Mouse (Mus musculus): ENCODE measurements at regions not wholly inside any gene's neighbourhood (a gene's known extent, or its start where the extent isn't known, plus 50 kb on each side); places are given as distances from the start of the nearest gene placed in this dataset.

DNA sequence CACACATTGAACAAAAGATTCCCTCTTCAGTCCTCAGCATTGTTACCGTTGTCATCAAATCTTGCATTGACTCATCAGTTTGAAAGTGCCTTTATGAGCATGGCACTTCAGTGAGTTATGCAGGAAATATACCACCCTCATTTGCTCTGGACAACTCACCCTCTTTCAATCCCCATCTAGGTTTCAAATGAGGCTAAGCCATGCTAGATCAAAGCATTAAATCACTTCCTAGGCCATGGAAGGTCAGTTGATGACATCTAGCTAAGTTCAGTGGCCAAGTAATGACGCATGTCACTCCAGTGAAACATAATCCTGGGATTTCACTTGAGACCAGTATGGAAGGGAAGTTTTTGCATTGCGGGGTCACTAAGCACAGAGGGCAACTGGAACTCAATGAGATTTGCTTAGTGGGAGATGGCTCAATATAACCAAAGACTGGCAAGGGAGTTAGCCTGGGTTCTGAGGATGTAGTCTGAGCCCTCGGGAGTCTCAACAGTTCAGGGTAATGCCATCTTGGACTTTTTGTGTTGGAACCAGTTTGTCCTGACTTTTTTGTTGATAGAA is 562.0 kb upstream of the Sall1 start:
- no peaks in the 10 kb centered on the region for H3K36me3 ChIP-seq (ENCODE audit: insufficient read depth, low read length)
- no peak overlapping the region for H3K27ac ChIP-seq
- no peak for ATAC-seq (replicated peaks; ENCODE audit: low FRiP score, low read depth)
- H3K4me3 ChIP-seq (replicated peaks; ENCODE audit: low read depth, low read length) = no peak overlapping the region
- WGBS = 41% methylated on average over 4 of the region's 4 CpGs
- H3K9ac ChIP-seq (ENCODE audit: low read depth, low read length) = no peak overlapping the region
- no peaks in the 10 kb centered on the region; the same call in 1 of the 2 replicates for H3K9me3 ChIP-seq (replicated peaks; ENCODE audit: low read length)
- no peak overlapping the region for H3K4me2 ChIP-seq (ENCODE audit: low read length)
- no peaks in the 10 kb centered on the region for H3K4me1 ChIP-seq (replicated peaks; ENCODE audit: insufficient read depth, low read length)
- peak; percentile 66 for DNase-seq (ENCODE audit: low spot score)
- TF ChIP-seq CTCF (IDR thresholded peaks at IDR 0.05; ENCODE audit: low read depth) = no peak
- no peaks in the 10 kb centered on the region for H3K27me3 ChIP-seq (ENCODE audit: insufficient read depth, low read length)

DNA sequence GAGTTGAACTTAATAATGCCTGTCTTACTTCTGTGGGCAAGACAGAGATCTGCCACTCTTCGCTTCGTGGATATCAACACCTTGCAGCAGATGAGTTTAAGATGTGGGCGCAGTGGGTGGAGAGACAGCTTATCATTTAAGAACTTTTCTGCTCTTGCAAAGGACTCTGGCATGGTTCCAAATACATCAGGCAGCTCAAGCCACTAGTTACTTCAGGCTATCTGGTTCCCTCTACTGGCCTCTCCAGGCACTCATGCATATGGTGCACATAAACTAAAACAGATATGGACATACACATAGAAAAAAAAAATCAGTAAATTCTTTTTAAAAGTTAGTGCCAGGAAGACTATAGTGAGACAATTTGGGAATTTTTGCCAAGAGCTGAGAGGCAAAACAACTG is 560.5 kb upstream of the Sall1 start:
- H3K4me3 ChIP-seq (replicated peaks; ENCODE audit: low read depth, low read length) = no peak overlapping the region
- no peak overlapping the region for H3K9ac ChIP-seq (ENCODE audit: low read depth, low read length)
- 95% methylated on average over 3 of the region's 3 CpGs for WGBS
- no peaks in the 10 kb centered on the region for H3K4me1 ChIP-seq (replicated peaks; ENCODE audit: insufficient read depth, low read length)
- TF ChIP-seq CTCF (IDR thresholded peaks at IDR 0.05; ENCODE audit: low read depth) = peak; percentile 37; the same call in 1 of the 2 replicates
- H3K36me3 ChIP-seq (ENCODE audit: insufficient read depth, low read length) = no peaks in the 10 kb centered on the region
- no peak overlapping the region for H3K4me2 ChIP-seq (ENCODE audit: low read length)
- no peak overlapping the region for H3K27ac ChIP-seq
- no peak for DNase-seq (ENCODE audit: low spot score)
- no peak for ATAC-seq (replicated peaks; ENCODE audit: low FRiP score, low read depth)
- H3K27me3 ChIP-seq (ENCODE audit: insufficient read depth, low read length) = no peaks in the 10 kb centered on the region
- H3K9me3 ChIP-seq (replicated peaks; ENCODE audit: low read length) = no peaks in the 10 kb centered on the region; the same call in 1 of the 2 replicates

DNA sequence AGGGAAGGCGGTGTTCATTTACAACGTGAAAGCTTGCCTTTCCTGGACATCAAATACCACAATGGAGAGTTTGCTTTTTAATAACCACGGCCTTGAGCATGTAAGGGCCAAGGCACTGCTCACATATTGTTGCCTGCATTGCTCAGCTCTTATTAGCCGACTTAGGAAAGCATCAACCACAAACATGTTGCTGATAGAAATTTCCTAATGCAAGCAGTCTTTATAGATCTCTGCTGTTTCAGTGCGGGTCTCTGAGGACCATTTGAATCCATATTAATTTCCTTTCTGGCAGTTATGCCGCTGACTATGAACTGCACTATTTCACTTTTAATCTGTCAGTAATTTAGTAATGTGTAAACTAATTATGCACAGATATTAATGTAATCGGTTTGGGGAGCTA is 552.4 kb upstream of the Sall1 start:
- no peak overlapping the region for H3K4me3 ChIP-seq (replicated peaks; ENCODE audit: low read depth, low read length)

DNA sequence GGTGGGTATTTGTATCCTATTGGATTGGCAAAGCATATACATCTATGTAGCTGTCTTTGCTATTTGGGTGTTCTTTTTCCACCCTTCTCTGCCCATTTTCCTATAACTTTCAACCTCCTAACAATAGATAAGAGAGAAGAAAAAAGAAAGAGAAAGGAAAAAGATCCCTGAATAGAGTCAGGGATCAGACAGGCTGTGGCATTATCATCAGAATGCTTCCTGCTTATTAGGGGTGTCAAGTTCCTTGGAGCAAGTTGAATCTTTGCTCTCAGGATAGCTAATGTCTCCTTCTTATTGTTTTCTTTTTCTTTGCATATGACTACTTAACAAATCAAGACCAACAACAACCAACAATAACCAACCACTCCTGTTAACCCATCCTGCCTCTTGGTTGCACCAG is 539.1 kb upstream of the Sall1 start:
- Histone ChIP-seq H3K4me1 (replicated peaks; ENCODE audit: insufficient read depth, low read length) (no peaks in the 10 kb centered on the region), H3K4me3 (replicated peaks; ENCODE audit: low read depth, low read length) (no peak overlapping the region), H3K27ac (no peak overlapping the region), H3K27me3 (ENCODE audit: insufficient read depth, low read length) (no peaks in the 10 kb centered on the region), H3K9me3 (replicated peaks; ENCODE audit: low read length) (no peaks in the 10 kb centered on the region), H3K4me2 (ENCODE audit: low read length) (no peak overlapping the region), H3K9ac (ENCODE audit: low read depth, low read length) (no peak overlapping the region), H3K36me3 (ENCODE audit: insufficient read depth, low read length) (no peaks in the 10 kb centered on the region)
- ATAC-seq (replicated peaks; ENCODE audit: low FRiP score, low read depth) (no peak), DNase-seq (ENCODE audit: low spot score) (no peak)
- TF ChIP-seq CTCF (IDR thresholded peaks at IDR 0.05; ENCODE audit: low read depth) = no peak

More for the DNA sequence above, 552.4 kb upstream of the Sall1 start:
- Histone ChIP-seq H3K4me1 (replicated peaks; ENCODE audit: insufficient read depth, low read length) (no peaks in the 10 kb centered on the region), H3K27me3 (ENCODE audit: insufficient read depth, low read length) (no peaks in the 10 kb centered on the region), H3K9ac (ENCODE audit: low read depth, low read length) (no peak overlapping the region), H3K9me3 (replicated peaks; ENCODE audit: low read length) (no peaks in the 10 kb centered on the region), H3K27ac (no peak overlapping the region), H3K4me2 (ENCODE audit: low read length) (no peak overlapping the region), H3K36me3 (ENCODE audit: insufficient read depth, low read length) (no peaks in the 10 kb centered on the region)
- DNase-seq (ENCODE audit: low spot score) (no peak), ATAC-seq (replicated peaks; ENCODE audit: low FRiP score, low read depth) (no peak)
- TF ChIP-seq CTCF (IDR thresholded peaks at IDR 0.05; ENCODE audit: low read depth) = no peak
- WGBS = 62% methylated on average over 7 of the region's 7 CpGs

DNA sequence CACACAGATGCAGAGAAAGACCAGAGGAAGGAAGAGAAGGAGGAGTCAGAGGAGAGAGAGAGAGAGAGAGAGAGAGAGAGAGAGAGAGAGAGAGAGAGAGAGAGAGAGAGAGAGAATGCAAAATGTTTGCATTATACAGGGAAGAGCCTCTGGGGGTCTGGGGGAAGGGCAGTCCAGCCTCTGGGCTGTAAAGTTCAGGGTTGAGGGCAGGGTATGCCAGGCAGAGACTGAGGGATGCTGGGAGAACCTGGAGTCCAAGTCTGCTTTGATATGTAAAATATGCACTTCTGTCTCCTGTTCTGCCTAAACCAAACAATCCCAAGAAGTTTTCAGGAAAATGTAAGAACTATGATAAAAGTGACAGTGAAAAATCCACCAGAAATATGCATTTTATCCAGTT is 538.6 kb upstream of the Sall1 start:
- Histone ChIP-seq H3K4me3 (replicated peaks; ENCODE audit: low read depth, low read length) (no peak overlapping the region), H3K9me3 (replicated peaks; ENCODE audit: low read length) (no peaks in the 10 kb centered on the region)
- no peak for TF ChIP-seq CTCF (IDR thresholded peaks at IDR 0.05; ENCODE audit: low read depth)

DNA sequence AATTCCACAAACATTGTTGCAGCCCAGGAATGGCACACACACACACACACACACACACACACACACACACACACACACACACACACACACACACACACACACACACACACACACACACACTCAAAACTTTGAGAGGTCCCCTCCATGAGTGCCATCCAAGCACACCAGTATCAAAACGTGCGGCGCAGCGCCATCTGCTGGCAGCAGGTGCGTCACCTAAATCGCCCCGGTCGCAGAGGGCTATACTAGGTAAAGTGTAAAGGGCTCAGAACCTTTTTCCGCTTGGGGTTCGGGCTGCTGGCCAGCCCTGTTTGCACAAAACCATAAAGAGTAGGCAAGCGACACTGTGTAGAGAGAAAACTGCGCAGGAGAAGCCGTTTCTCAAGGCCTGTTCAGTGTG is 527.9 kb upstream of the Sall1 start:
- WGBS = 2% methylated on average over 13 of the region's 13 CpGs
- no peak overlapping the region for H3K9ac ChIP-seq (ENCODE audit: low read depth, low read length)
- no peaks in the 10 kb centered on the region for H3K27me3 ChIP-seq (ENCODE audit: insufficient read depth, low read length)
- peak; percentile 85 for TF ChIP-seq CTCF (IDR thresholded peaks at IDR 0.05; ENCODE audit: low read depth)
- ATAC-seq (replicated peaks; ENCODE audit: low FRiP score, low read depth) = peak; percentile 83
- peak overlapping the region; percentile 2; the same call in 1 of the 2 replicates for H3K27ac ChIP-seq
- H3K4me1 ChIP-seq (replicated peaks; ENCODE audit: insufficient read depth, low read length) = no peaks in the 10 kb centered on the region
- H3K4me2 ChIP-seq (ENCODE audit: low read length) = no peak overlapping the region
- H3K4me3 ChIP-seq (replicated peaks; ENCODE audit: low read depth, low read length) = no peak overlapping the region
- no peaks in the 10 kb centered on the region for H3K36me3 ChIP-seq (ENCODE audit: insufficient read depth, low read length)
- H3K9me3 ChIP-seq (replicated peaks; ENCODE audit: low read length) = no peaks in the 10 kb centered on the region
- peak; percentile 89 for DNase-seq (ENCODE audit: low spot score)

More for the DNA sequence above, 538.6 kb upstream of the Sall1 start:
- no peaks in the 10 kb centered on the region for H3K4me1 ChIP-seq (replicated peaks; ENCODE audit: insufficient read depth, low read length)
- H3K4me2 ChIP-seq (ENCODE audit: low read length) = no peak overlapping the region
- ATAC-seq (replicated peaks; ENCODE audit: low FRiP score, low read depth) (no peak), DNase-seq (ENCODE audit: low spot score) (no peak)
- no peak overlapping the region for H3K27ac ChIP-seq
- no peaks in the 10 kb centered on the region for H3K36me3 ChIP-seq (ENCODE audit: insufficient read depth, low read length)
- H3K9ac ChIP-seq (ENCODE audit: low read depth, low read length) = no peak overlapping the region
- no peaks in the 10 kb centered on the region for H3K27me3 ChIP-seq (ENCODE audit: insufficient read depth, low read length)

All from kidney, postnatal 0 days (tissue).